Mouse (Mus musculus): ENCODE results near the gene Gm6525. TPM values are rescaled to one million over a fixed set of nuclear protein-coding genes. Genes with fewer than 3 reads are reported as not detected.

Gm6525 gene
- polyA plus RNA-seq, 1 experiment from 2014 or later = 0.60 TPM

DNA sequence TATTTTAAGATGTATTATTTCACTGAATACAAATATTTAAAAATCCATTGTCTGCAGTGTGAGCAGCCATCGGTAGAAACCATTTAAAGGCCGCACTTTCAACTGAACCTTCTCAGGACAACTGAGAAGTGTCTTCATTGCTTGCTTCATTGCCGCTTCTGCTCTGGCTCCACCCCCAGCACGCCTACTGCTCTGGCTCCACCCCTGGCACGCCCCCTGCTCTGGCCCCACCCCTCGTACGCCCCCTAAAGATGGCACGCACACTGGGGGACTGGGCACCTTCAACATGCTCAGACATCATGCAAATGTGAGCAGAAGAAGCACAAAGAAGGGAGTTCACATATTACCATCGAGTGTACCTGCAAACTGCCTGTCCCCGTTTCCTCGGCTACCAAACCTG is 1.5 kb upstream of the Gm6525 start:
- 37% methylated on average over 11 of the region's 11 CpGs for WGBS

DNA sequence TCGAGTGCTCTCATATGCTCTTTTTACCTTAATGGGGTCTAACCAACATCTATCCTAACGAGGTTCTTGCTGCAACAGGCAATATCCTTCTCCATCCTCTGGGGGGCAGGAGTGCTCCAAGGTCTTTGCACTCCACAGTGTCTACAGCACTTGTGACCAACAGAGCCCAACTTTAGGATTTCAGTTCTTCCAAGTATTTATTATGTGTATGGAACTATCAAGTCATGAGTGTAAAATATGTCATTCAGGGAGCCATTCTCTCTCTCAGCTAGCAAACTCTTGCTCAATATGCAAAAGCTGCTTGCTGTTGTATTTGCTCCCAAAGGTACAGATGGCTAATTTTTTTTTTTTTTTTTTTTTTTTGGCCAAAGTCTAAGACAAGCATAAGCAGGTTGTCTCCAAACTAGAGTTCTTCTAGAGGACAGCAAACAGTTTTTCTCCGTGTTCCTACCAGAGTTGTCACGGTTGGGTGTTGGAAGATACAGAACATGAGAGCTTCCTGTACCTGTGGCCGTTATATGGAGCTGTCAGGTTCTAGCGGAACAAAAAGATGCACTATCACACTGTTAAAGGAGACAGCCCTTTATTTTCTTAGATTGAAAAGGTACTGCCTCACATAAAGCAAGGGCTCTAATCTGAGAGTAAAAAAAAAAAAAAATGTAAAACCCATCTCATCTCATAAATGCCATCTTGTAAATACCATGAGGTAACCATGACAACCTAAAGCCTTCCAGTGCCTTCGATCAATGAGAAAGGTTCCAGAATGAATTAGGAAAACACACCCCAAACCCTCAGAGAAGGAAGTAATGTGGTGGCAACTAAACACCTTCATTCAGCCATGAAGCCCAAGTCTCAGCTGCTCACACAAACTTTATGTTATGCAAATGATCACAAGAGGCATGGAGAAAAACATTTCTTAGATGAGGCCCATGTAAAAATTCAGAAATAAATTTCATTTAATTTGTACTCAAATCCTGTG is 1.7 kb downstream of the Gm6525 start:
- no peak overlapping the region for H3K4me2 ChIP-seq
- H3K36me3 ChIP-seq = no peaks in the 10 kb centered on the region
- ATAC-seq (replicated peaks; ENCODE audit: insufficient number of reproducible peaks, insufficient read depth, low FRiP score, low read depth) = no peak
- no peaks in the 10 kb centered on the region for H3K9me3 ChIP-seq (replicated peaks)
- no peak overlapping the region for H3K4me3 ChIP-seq
- no peaks in the 10 kb centered on the region for H3K4me1 ChIP-seq (replicated peaks)
- H3K27me3 ChIP-seq = no peaks in the 10 kb centered on the region
- H3K27ac ChIP-seq = no peak overlapping the region
- WGBS = 52% methylated on average over 7 of the region's 7 CpGs
- H3K9ac ChIP-seq = no peak overlapping the region

More for the DNA sequence above, 1.5 kb upstream of the Gm6525 start:
- Histone ChIP-seq H3K4me1 (replicated peaks) (no peaks in the 10 kb centered on the region), H3K27me3 (no peaks in the 10 kb centered on the region), H3K4me3 (no peak overlapping the region), H3K27ac (no peak overlapping the region), H3K4me2 (no peak overlapping the region), H3K9ac (no peak overlapping the region), H3K9me3 (replicated peaks) (no peaks in the 10 kb centered on the region), H3K36me3 (no peaks in the 10 kb centered on the region)
- no peak for ATAC-seq (replicated peaks; ENCODE audit: insufficient number of reproducible peaks, insufficient read depth, low FRiP score, low read depth)

DNA sequence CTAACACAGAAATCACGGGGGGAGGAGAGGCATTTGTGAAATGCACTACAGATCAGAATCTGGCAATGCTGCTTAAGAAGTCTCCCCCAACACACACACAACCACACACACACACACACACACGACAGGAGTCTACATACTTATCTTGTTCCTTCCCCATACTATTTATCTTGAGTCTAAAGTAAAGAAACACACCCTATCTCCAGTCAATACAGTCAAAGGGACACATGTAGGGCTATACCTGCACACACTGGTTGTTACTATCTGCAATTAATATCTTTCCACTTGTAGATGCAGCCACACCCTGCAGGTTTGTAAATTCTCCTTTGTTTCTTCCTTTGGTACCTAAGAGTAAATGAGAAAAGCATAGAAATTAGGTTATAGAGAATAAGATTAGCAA is 3.9 kb downstream of the Gm6525 start:
- Histone ChIP-seq H3K9ac (no peak overlapping the region), H3K27ac (no peak overlapping the region), H3K9me3 (replicated peaks) (no peaks in the 10 kb centered on the region), H3K36me3 (no peaks in the 10 kb centered on the region), H3K27me3 (no peaks in the 10 kb centered on the region), H3K4me1 (replicated peaks) (no peaks in the 10 kb centered on the region), H3K4me3 (no peak overlapping the region), H3K4me2 (no peak overlapping the region)
- no peak for ATAC-seq (replicated peaks; ENCODE audit: insufficient number of reproducible peaks, insufficient read depth, low FRiP score, low read depth)
- 58% methylated on average over 2 of the region's 2 CpGs for WGBS

DNA sequence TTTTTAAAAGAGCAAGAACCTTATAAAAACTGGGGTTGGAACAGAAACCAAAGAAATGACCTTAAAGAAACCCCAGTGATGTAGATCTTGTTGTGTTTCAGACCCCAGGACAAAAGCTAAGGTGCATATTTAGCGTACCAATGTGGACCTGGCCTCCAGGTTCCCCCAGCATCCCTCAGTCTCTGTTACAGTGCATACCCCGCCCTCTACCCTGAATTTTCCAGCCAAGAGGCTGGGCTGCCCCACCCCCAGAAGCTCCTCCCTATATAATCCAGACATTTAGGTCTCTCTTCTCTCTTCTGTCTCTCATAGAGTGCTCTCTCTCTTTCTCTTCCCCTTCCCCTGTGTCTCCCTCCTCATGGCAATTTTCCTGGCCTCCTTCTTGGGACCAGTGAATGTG is 6.4 kb downstream of the Gm6525 start:
- no peaks in the 10 kb centered on the region for H3K9me3 ChIP-seq (replicated peaks)
- no peak for ATAC-seq (replicated peaks; ENCODE audit: insufficient number of reproducible peaks, insufficient read depth, low FRiP score, low read depth)

DNA sequence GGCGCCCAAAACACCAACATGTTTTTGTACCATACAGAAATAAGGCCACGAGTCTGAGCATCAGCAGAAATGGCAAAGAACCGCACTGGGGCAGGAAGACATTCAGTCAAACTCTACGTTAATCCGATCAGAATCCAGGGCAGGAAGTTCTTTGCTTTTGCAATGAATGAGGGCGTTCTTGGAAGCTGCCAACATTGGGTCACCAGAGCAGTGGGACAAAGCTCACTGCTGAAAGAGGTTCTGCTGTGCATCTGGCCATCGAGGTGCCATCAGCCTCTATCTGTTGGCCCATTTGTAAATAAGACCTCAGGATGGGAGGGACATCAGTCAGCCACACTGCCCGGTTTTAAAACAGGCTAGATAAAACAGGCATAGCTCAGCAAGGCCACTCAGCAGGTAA is 7.2 kb downstream of the Gm6525 start:
- no peaks in the 10 kb centered on the region for H3K9me3 ChIP-seq (replicated peaks)
- no peak overlapping the region for H3K27ac ChIP-seq
- H3K36me3 ChIP-seq = no peaks in the 10 kb centered on the region
- H3K4me2 ChIP-seq = no peak overlapping the region
- WGBS = 45% methylated on average over 8 of the region's 8 CpGs
- H3K4me1 ChIP-seq (replicated peaks) = no peaks in the 10 kb centered on the region
- ATAC-seq (replicated peaks; ENCODE audit: insufficient number of reproducible peaks, insufficient read depth, low FRiP score, low read depth) = no peak
- H3K27me3 ChIP-seq = no peaks in the 10 kb centered on the region
- H3K4me3 ChIP-seq = no peak overlapping the region
- H3K9ac ChIP-seq = no peak overlapping the region

More for the DNA sequence above, 6.4 kb downstream of the Gm6525 start:
- Histone ChIP-seq H3K4me3 (no peak overlapping the region), H3K9ac (no peak overlapping the region), H3K27me3 (no peaks in the 10 kb centered on the region), H3K4me2 (no peak overlapping the region), H3K4me1 (replicated peaks) (no peaks in the 10 kb centered on the region), H3K36me3 (no peaks in the 10 kb centered on the region), H3K27ac (no peak overlapping the region)
- WGBS = 75% methylated on average over 2 of the region's 2 CpGs

DNA sequence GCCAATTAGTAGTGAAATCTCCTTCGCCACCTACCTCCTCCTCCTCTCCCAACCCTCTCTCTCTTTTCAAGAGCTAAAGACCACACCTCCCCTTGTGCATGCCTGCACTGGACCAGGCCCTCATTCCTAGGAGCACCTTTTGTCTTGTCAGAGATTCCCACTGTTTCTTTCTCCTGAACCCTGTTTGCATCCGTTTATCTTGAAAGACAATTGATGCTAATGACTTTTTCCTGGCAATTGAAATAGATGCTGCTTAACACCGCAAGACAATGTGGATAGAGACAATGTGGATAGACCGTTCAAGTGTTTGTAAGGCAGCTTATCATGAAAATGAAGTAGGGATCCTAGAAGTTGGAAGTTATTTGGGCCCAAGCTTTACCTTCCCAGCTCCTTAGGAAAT is 7.8 kb downstream of the Gm6525 start:
- no peak overlapping the region for H3K9ac ChIP-seq
- H3K4me1 ChIP-seq (replicated peaks) = no peaks in the 10 kb centered on the region
- ATAC-seq (replicated peaks; ENCODE audit: insufficient number of reproducible peaks, insufficient read depth, low FRiP score, low read depth) = no peak
- H3K27ac ChIP-seq = no peak overlapping the region
- H3K36me3 ChIP-seq = no peaks in the 10 kb centered on the region
- no peak overlapping the region for H3K4me3 ChIP-seq
- no peak overlapping the region for H3K4me2 ChIP-seq
- H3K9me3 ChIP-seq (replicated peaks) = no peaks in the 10 kb centered on the region
- H3K27me3 ChIP-seq = no peaks in the 10 kb centered on the region
- 59% methylated on average over 4 of the region's 4 CpGs for WGBS

DNA sequence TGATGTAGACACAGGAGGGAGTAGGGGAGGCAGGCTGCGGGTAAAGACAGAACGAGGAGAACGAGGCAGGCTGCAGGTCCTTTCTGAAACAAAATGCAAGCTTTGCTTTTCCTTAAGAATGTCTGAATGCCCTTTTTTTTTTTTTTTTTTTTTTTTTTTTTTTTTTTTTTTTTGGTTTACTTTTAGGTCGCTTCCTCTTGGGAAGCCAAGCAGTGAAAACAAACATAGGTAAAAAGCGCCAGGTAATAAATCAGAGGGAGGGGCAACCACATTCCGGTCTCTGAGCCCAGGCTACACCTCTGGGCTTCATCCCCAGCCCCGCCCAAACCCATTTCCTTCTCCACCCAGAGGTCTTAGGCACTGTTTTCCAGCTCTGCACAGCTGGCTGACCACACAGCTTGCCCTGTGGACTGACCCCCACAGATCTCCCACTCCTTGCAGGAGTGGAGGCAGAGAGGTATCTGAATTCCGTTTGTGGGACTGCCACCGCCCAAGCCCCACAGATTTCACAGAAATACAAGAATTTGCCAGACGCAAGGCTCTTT is 15.8 kb downstream of the Gm6525 start:
- H3K4me1 ChIP-seq (replicated peaks) = peaks cover 17% of the 10 kb centered on the region; the same call in 1 of the 2 replicates
- H3K27me3 ChIP-seq = 0 out of 2 replicates have a peak, but pooled peaks cover 3% of the 10 kb centered on the region
- peak overlapping the region; percentile 68 for H3K4me2 ChIP-seq
- no peaks in the 10 kb centered on the region for H3K9me3 ChIP-seq (replicated peaks)
- H3K36me3 ChIP-seq = no peaks in the 10 kb centered on the region
- H3K27ac ChIP-seq = no peak overlapping the region
- H3K4me3 ChIP-seq = peak overlapping the region; percentile 58
- no peak for ATAC-seq (replicated peaks; ENCODE audit: insufficient number of reproducible peaks, insufficient read depth, low FRiP score, low read depth)
- H3K9ac ChIP-seq = peak overlapping the region; percentile 56
- WGBS = 37% methylated on average over 10 of the region's 10 CpGs

- Histone ChIP-seq H3K9me3 (replicated peaks) (no peaks in the 10 kb centered on the region), H3K27me3 (0 out of 2 replicates have a peak, but pooled peaks cover 3% of the 10 kb centered on the region), H3K36me3 (no peaks in the 10 kb centered on the region), H3K4me3 (peak overlapping the region; percentile 58), H3K27ac (peak overlapping the region; percentile 54), H3K4me2 (peak overlapping the region; percentile 68), H3K4me1 (replicated peaks) (peaks cover 17% of the 10 kb centered on the region; the same call in 1 of the 2 replicates), H3K9ac (peak overlapping the region; percentile 56)
- 2% methylated on average over 41 of the region's 41 CpGs for WGBS
- ATAC-seq (replicated peaks; ENCODE audit: insufficient number of reproducible peaks, insufficient read depth, low FRiP score, low read depth) = peak; percentile 45
Observed at GRCm38 (mm10) chr3:84190513-84191061, 16.7 kb downstream of the Gm6525 start.

DNA sequence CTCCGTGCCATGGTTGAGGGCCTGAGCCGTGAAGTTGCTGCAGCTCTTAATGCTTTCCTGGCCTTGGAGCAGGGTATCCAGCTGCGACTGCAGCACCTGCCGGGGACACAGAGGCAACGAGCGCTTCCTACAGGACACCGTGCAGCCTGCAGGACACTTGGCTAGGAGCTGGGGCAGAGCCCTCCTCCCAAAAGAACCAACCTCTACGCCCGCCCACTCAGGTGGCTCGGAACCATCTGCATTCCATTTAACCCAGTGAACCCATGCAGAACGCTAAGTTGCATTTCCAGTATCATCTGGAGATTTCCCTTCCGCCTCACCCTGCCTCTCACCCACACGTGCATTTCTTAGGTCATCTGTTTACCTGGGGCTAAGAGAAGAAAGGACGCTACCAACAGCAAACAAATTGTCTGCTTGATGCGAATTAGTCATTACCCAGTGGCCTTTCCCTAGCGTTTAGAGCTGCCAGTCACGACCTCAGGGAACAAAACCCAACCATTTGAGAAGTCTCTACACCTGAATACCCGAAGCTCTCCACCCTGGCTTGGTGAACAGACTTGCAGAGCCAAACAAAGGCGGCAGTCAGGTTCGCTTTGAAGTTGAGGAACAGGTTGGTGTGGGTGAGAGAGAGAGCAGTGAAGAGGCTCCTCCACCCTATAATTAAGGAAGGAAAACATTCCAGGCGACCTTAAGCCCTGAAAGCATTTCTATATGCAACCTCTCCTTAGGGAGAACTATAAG is 17.4 kb downstream of the Gm6525 start:
- 40% methylated on average over 21 of the region's 21 CpGs for WGBS
- Histone ChIP-seq H3K27me3 (0 out of 2 replicates have a peak, but pooled peaks cover 3% of the 10 kb centered on the region), H3K4me1 (replicated peaks) (peaks cover 17% of the 10 kb centered on the region; the same call in 1 of the 2 replicates), H3K4me3 (peak overlapping the region; percentile 58), H3K27ac (peak overlapping the region; percentile 54), H3K9me3 (replicated peaks) (no peaks in the 10 kb centered on the region), H3K4me2 (peak overlapping the region; percentile 68), H3K9ac (peak overlapping the region; percentile 56), H3K36me3 (no peaks in the 10 kb centered on the region)
- ATAC-seq (replicated peaks; ENCODE audit: insufficient number of reproducible peaks, insufficient read depth, low FRiP score, low read depth) = peak; percentile 44; the same call in 1 of the 2 replicates

- Histone ChIP-seq H3K27ac (no peak overlapping the region), H3K27me3 (0 out of 2 replicates have a peak, but pooled peaks cover 3% of the 10 kb centered on the region), H3K4me2 (no peak overlapping the region), H3K4me1 (replicated peaks) (peaks cover 16% of the 10 kb centered on the region; the same call in 1 of the 2 replicates), H3K9me3 (replicated peaks) (no peaks in the 10 kb centered on the region), H3K9ac (no peak overlapping the region), H3K36me3 (no peaks in the 10 kb centered on the region), H3K4me3 (no peak overlapping the region)
- no peak for ATAC-seq (replicated peaks; ENCODE audit: insufficient number of reproducible peaks, insufficient read depth, low FRiP score, low read depth)
- WGBS = 57% methylated on average over 4 of the region's 4 CpGs
Observed at GRCm38 (mm10) chr3:84193881-84194280, 20.0 kb downstream of the Gm6525 start.

- Histone ChIP-seq H3K27me3 (no peaks in the 10 kb centered on the region), H3K4me3 (no peak overlapping the region), H3K9ac (no peak overlapping the region), H3K27ac (no peak overlapping the region), H3K36me3 (no peaks in the 10 kb centered on the region), H3K4me1 (replicated peaks) (0 out of 2 replicates have a peak, but pooled peaks cover 5% of the 10 kb centered on the region), H3K9me3 (replicated peaks) (no peaks in the 10 kb centered on the region), H3K4me2 (no peak overlapping the region)
- 91% methylated on average over 3 of the region's 3 CpGs for WGBS
- ATAC-seq (replicated peaks; ENCODE audit: insufficient number of reproducible peaks, insufficient read depth, low FRiP score, low read depth) = no peak
Observed at GRCm38 (mm10) chr3:84198229-84198628, 24.3 kb downstream of the Gm6525 start.

Data from heart, embryonic 15.5 days (tissue).